Mouse (Mus musculus) E14TG2a.4 (cell line): Measurements from ENCODE around the gene Banp.

Experiments used
- CTCF ChIP-seq: conservative IDR thresholded peaks from 2 replicates; pipeline ENCODE4 v1.5.1; 2014; ENCODE audit warnings: low read length
- POU5F1 ChIP-seq: IDR thresholded peaks from 2 replicates; pipeline ENCODE4 v1.6.1; 2014; ENCODE audit warnings: low read length, borderline replicate concordance

DNA sequence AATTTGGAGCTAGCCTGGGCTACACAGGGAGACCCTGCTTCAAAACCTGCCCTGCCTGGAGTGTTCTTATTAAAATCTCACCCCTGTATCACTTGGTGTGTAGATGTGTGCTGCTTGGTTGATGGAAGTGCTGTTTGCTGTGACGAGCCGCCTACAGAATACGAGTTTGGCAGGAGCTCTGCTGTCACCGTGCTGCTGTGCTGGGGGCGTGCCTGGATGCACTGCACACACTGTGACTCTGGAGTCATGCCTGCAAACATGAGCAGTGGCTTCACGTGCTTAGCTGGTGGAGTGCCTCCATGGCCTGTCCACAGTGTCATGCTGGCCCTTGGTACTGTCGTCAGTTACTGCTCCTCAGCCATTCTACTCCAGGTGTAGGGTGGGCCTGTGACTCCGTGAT, 109.4 kb downstream of the Banp start:
- no peak for TF ChIP-seq CTCF
- no peak for TF ChIP-seq POU5F1
